Mouse (Mus musculus) forebrain, embryonic 14.5 days (tissue): Measurements from ENCODE around the gene Arhgap22. TPM values are rescaled to one million over a fixed set of nuclear protein-coding genes. Genes with fewer than 3 reads are reported as not detected.

Source experiments
- ATAC-seq: fragments of 200-750 bp; cut with Nextera tagmentation; 2 replicates; pipeline ENCODE4 v1.8.0; 2017; ENCODE audit warnings: mild to moderate bottlenecking, moderate library complexity
- DNase-seq: peaks from one replicate; pipeline ENCODE4 v3.0.0-alpha.2; 2015; ENCODE audit warnings: low spot score
- H3K27ac ChIP-seq: fragments of 300-500 bp; sonication (generic); 2 replicates; pipeline ENCODE4 v1.5.1; 2014; ENCODE audit warnings: low read depth, mild to moderate bottlenecking, control low read depth, low read length, moderate library complexity
- H3K27me3 ChIP-seq: fragments of 300-500 bp; sonication (generic); replicated peaks from 2 replicates; pipeline ENCODE4 v1.6.1; 2014; ENCODE audit warnings: low read length, control low read depth, mixed read lengths; ENCODE audit not compliant: control insufficient read depth, insufficient read depth
- H3K36me3 ChIP-seq: fragments of 300-500 bp; sonication (generic); 2 replicates; pipeline ENCODE4 v1.6.1; 2014; ENCODE audit warnings: low read length, control low read depth; ENCODE audit not compliant: control insufficient read depth, insufficient read depth
- H3K4me1 ChIP-seq: fragments of 300-500 bp; sonication (generic); 2 replicates; pipeline ENCODE4 v1.6.1; 2014; ENCODE audit warnings: antibody characterized with exemption, low read length, control low read depth; ENCODE audit not compliant: control insufficient read depth, insufficient read depth
- H3K4me2 ChIP-seq: fragments of 300-500 bp; sonication (generic); 2 replicates; pipeline ENCODE4 v1.6.1; 2014; ENCODE audit warnings: mild to moderate bottlenecking, control low read depth, low read length
- H3K4me3 ChIP-seq: fragments of 300-500 bp; sonication (generic); 2 replicates; pipeline ENCODE4 v1.5.1; 2014; ENCODE audit warnings: low read depth, low read length, control low read depth
- H3K9ac ChIP-seq: fragments of 300-500 bp; sonication (generic); 2 replicates; pipeline ENCODE4 v1.6.1; 2014; ENCODE audit warnings: mild to moderate bottlenecking, low read length, control low read depth, moderate library complexity
- H3K9me3 ChIP-seq: fragments of 300-500 bp; sonication (generic); replicated peaks from 2 replicates; pipeline ENCODE4 v1.6.1; 2016; ENCODE audit warnings: low read length, control low read depth, mixed read lengths; ENCODE audit not compliant: control insufficient read depth
- WGBS: fragments of 180-500 bp; shearing (Covaris S2); extraction: QIAGEN DNeasy Blood & Tissue Kit; methylation state at CpG from one replicate; pipeline ENCODE4 v1.1.7; 2014; 5-methylcytosine and 5-hydroxymethylcytosine counted together
- polyA plus RNA-seq: library from polyadenylated mRNA; unstranded; fragments of >200 nt; fragmentation: Nextera tagmentation; extraction: Ambion mirVana; gene quantifications from 2 replicates; pipeline ENCODE4 v1.2.1, GENCODE M21; 2014

Arhgap22 gene
- polyA plus RNA-seq, 1 experiment from 2014 or later, result 0.72 TPM

GRCm38 (mm10) chr14:33373271-33373670, 159.4 kb downstream of the Arhgap22 start:
- Histone ChIP-seq H3K4me3 (no peak overlapping the region), H3K36me3 (0 out of 2 replicates have a peak, but pooled peaks cover 2% of the 10 kb centered on the region), H3K27me3 (no peaks in the 10 kb centered on the region), H3K4me2 (no peak overlapping the region), H3K4me1 (no peaks in the 10 kb centered on the region), H3K9ac (no peak overlapping the region), H3K27ac (no peak overlapping the region), H3K9me3 (no peaks in the 10 kb centered on the region)
- ATAC-seq (no peak), DNase-seq (no peak)
- WGBS, result 62% methylated on average over 1 of the region's 1 CpGs

DNA sequence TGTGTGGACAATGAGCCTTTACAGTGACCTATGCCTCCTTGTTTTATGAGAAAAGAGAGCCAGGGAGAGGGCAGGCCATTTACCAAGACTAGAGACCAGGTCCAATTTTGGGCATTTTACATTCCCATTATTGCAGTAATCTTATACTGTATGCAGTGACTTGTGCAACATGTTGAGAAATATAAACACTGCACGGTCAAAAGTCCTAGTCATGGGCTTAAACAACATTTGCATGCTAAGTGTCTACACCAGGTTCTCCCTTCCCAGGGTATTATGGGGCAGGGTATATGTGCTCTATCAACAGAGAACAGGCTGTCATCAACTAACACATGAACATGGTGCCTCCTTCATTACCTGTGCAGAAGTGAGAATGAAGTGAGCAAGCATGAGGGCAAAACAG, 160.3 kb downstream of the Arhgap22 start:
- WGBS, result 90% methylated on average over 1 of the region's 1 CpGs
- Histone ChIP-seq H3K27me3 (no peaks in the 10 kb centered on the region), H3K27ac (no peak overlapping the region), H3K36me3 (0 out of 2 replicates have a peak, but pooled peaks cover 2% of the 10 kb centered on the region), H3K9me3 (no peaks in the 10 kb centered on the region), H3K4me1 (no peaks in the 10 kb centered on the region), H3K9ac (no peak overlapping the region), H3K4me3 (no peak overlapping the region), H3K4me2 (no peak overlapping the region)
- ATAC-seq, result no peak
- DNase-seq, result no peak

DNA sequence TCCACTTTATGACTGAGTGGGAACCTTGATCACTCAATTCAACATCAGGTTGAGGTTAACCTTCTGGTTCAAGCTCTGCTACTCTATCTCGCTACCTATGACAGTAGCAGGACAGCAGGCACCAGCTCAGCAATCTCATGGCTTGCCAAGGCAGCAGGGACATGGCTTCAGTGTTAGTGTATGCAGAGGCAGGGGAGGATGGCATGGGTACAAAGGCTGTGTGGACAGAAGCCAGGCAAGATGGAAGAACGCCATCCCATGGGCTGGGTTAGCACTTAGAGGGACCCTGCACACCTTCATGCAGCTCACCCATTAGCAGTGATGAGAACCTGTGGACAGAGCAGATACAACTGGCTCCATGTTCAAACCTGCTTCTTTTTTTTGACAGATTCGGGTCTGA, 163.4 kb downstream of the Arhgap22 start:
- Histone ChIP-seq H3K4me1 (no peaks in the 10 kb centered on the region), H3K27ac (no peak overlapping the region), H3K4me2 (no peak overlapping the region), H3K9me3 (no peaks in the 10 kb centered on the region), H3K27me3 (no peaks in the 10 kb centered on the region), H3K4me3 (no peak overlapping the region), H3K36me3 (peaks cover 11% of the 10 kb centered on the region; the same call in 1 of the 2 replicates), H3K9ac (no peak overlapping the region)
- ATAC-seq (no peak), DNase-seq (no peak)
- WGBS, result 86% methylated on average over 3 of the region's 3 CpGs

DNA sequence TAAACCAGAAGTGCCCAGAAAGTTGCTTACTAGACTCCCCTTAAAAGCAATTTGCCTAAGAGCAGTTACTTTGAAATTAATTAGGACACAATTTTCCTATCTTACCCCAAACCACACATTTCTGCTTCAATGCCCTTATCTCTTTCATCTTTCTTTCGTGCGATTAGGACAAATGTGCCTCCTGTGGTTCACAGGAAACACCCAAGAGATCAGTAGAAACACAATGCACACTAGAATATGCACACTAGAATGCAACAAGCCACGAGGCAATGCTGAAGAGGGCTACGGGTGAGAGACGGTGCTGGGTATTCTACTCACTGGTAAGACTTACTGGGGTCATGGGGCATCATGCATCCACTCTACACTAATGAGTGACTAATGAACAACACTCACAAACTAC, 164.9 kb downstream of the Arhgap22 start:
- no peak overlapping the region for H3K9ac ChIP-seq
- no peaks in the 10 kb centered on the region for H3K4me1 ChIP-seq
- DNase-seq, result no peak
- H3K27me3 ChIP-seq, result no peaks in the 10 kb centered on the region
- H3K4me3 ChIP-seq, result no peak overlapping the region
- H3K36me3 ChIP-seq, result peaks cover 26% of the 10 kb centered on the region
- no peak overlapping the region for H3K4me2 ChIP-seq
- no peak for ATAC-seq
- no peak overlapping the region for H3K27ac ChIP-seq
- no peaks in the 10 kb centered on the region for H3K9me3 ChIP-seq
- WGBS, result 24% methylated on average over 5 of the region's 5 CpGs

DNA sequence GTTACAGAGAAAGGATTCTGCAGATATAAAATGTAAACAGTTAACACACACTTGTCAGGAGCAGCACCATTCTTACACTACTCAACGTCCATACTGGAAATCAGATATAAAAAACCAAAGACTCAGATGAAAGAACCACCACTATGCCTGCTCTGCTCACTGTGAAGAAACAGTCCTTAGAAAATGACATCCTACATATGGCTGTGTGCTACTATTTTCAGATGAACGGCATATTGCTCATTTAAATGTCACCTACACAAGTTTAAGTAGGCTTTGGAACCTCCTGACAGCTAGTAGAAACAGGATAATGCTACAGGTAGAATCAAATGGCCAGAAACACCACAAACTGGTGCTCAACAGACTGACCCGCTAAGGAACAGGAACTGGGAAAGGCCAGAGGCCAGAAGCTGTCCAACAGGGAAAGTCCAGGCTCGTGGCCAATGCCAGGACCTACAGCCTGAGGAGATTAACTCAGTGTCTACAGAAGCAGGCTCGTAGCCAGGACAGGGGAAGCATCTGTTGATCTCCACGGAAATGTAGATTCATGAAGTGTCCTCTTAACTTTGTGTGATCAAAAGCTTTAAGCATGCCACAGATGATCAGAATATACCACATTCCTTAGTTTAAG, 167.1 kb downstream of the Arhgap22 start:
- no peak for ATAC-seq
- 93% methylated on average over 6 of the region's 6 CpGs for WGBS

GRCm38 (mm10) chr14:33398065-33398860, 184.4 kb downstream of the Arhgap22 start:
- H3K9ac ChIP-seq, result no peak overlapping the region
- no peaks in the 10 kb centered on the region for H3K27me3 ChIP-seq
- no peak overlapping the region for H3K4me2 ChIP-seq
- no peaks in the 10 kb centered on the region for H3K9me3 ChIP-seq
- no peak overlapping the region for H3K4me3 ChIP-seq
- no peak for ATAC-seq
- WGBS, result 89% methylated on average over 5 of the region's 5 CpGs
- DNase-seq, result no peak
- H3K27ac ChIP-seq, result no peak overlapping the region
- H3K4me1 ChIP-seq, result no peaks in the 10 kb centered on the region
- peaks cover 11% of the 10 kb centered on the region for H3K36me3 ChIP-seq

More for the DNA sequence above, 167.1 kb downstream of the Arhgap22 start:
- no peaks in the 10 kb centered on the region for H3K4me1 ChIP-seq
- peaks cover 35% of the 10 kb centered on the region for H3K36me3 ChIP-seq
- H3K27me3 ChIP-seq, result no peaks in the 10 kb centered on the region
- DNase-seq, result no peak
- H3K9ac ChIP-seq, result no peak overlapping the region
- H3K9me3 ChIP-seq, result no peaks in the 10 kb centered on the region
- no peak overlapping the region for H3K4me2 ChIP-seq
- H3K27ac ChIP-seq, result no peak overlapping the region
- H3K4me3 ChIP-seq, result no peak overlapping the region

- DNase-seq, result no peak
- ATAC-seq, result no peak
- WGBS, result 80% methylated on average over 3 of the region's 3 CpGs
- no peak overlapping the region for H3K9ac ChIP-seq
- H3K27me3 ChIP-seq, result no peaks in the 10 kb centered on the region
- H3K4me3 ChIP-seq, result no peak overlapping the region
- no peak overlapping the region for H3K4me2 ChIP-seq
- no peaks in the 10 kb centered on the region for H3K4me1 ChIP-seq
- no peaks in the 10 kb centered on the region for H3K9me3 ChIP-seq
- peaks cover 11% of the 10 kb centered on the region for H3K36me3 ChIP-seq
- no peak overlapping the region for H3K27ac ChIP-seq
Measured at GRCm38 (mm10) chr14:33400019-33400418, 186.2 kb downstream of the Arhgap22 start.

GRCm38 (mm10) chr14:33402331-33402730, 188.5 kb downstream of the Arhgap22 start:
- Histone ChIP-seq H3K4me1 (no peaks in the 10 kb centered on the region), H3K9ac (no peak overlapping the region), H3K9me3 (no peaks in the 10 kb centered on the region), H3K4me3 (no peak overlapping the region), H3K27ac (no peak overlapping the region), H3K27me3 (no peaks in the 10 kb centered on the region), H3K36me3 (peaks cover 16% of the 10 kb centered on the region), H3K4me2 (no peak overlapping the region)
- 96% methylated on average over 1 of the region's 1 CpGs for WGBS
- DNase-seq, result no peak
- no peak for ATAC-seq

GRCm38 (mm10) chr14:33415746-33416145, 201.9 kb downstream of the Arhgap22 start:
- Histone ChIP-seq H3K27me3 (no peaks in the 10 kb centered on the region), H3K36me3 (no peaks in the 10 kb centered on the region), H3K9ac (no peak overlapping the region), H3K4me1 (no peaks in the 10 kb centered on the region), H3K4me2 (no peak overlapping the region), H3K9me3 (no peaks in the 10 kb centered on the region), H3K27ac (no peak overlapping the region), H3K4me3 (no peak overlapping the region)
- ATAC-seq, result no peak
- no peak for DNase-seq
- WGBS, result 82% methylated on average over 1 of the region's 1 CpGs
